Mouse (Mus musculus) intestine, embryonic 16.5 days (tissue): ENCODE measurements at regions not wholly inside any gene's neighbourhood (a gene's known extent, or its start where the extent isn't known, plus 50 kb on each side); places are given as distances from the start of the nearest gene placed in this dataset.

Experiments used
- ATAC-seq: fragments of 200-750 bp; cut with Nextera tagmentation; 2 replicates; pipeline ENCODE4 v1.8.0; 2017; ENCODE audit warnings: moderate TSS enrichment, moderate library complexity
- H3K27ac ChIP-seq: fragments of 300-500 bp; sonication (generic); 2 replicates; pipeline ENCODE4 v1.5.1; 2014; ENCODE audit warnings: mild to moderate bottlenecking, low read length
- H3K27me3 ChIP-seq: fragments of 300-500 bp; sonication (generic); replicated peaks from 2 replicates; pipeline ENCODE4 v1.6.1; 2014; ENCODE audit warnings: low read length, control low read depth, mixed read lengths; ENCODE audit not compliant: control insufficient read depth, insufficient read depth
- H3K36me3 ChIP-seq: fragments of 300-500 bp; sonication (generic); 2 replicates; pipeline ENCODE4 v1.6.1; 2014; ENCODE audit warnings: low read length, control low read depth; ENCODE audit not compliant: control insufficient read depth, insufficient read depth
- H3K4me1 ChIP-seq: fragments of 300-500 bp; sonication (generic); 2 replicates; pipeline ENCODE4 v1.6.1; 2014; ENCODE audit warnings: low read length, control low read depth, mixed read lengths; ENCODE audit not compliant: control insufficient read depth, insufficient read depth
- H3K4me2 ChIP-seq: fragments of 300-500 bp; sonication (generic); 2 replicates; pipeline ENCODE4 v1.6.1; 2014; ENCODE audit warnings: low read depth, low read length, control low read depth
- H3K4me3 ChIP-seq: fragments of 300-500 bp; sonication (generic); 2 replicates; pipeline ENCODE4 v1.5.1; 2014; ENCODE audit warnings: mild to moderate bottlenecking, low read length
- H3K9ac ChIP-seq: fragments of 300-500 bp; sonication (generic); 2 replicates; pipeline ENCODE4 v1.6.1; 2014; ENCODE audit warnings: low read depth, low read length
- H3K9me3 ChIP-seq: fragments of 300-500 bp; sonication (generic); 2 replicates; pipeline ENCODE4 v1.6.1; 2016; ENCODE audit warnings: low read length, control low read depth; ENCODE audit not compliant: control insufficient read depth
- WGBS: fragments of 180-500 bp; shearing (Covaris S2); extraction: QIAGEN DNeasy Blood & Tissue Kit; methylation state at CpG from one replicate; pipeline ENCODE4 v1.1.7; 2014; 5-methylcytosine and 5-hydroxymethylcytosine counted together

- WGBS: 70% methylated on average over 6 of the region's 6 CpGs
- Histone ChIP-seq H3K4me1 (no peaks in the 10 kb centered on the region), H3K9ac (no peak overlapping the region), H3K27me3 (no peaks in the 10 kb centered on the region), H3K36me3 (no peaks in the 10 kb centered on the region), H3K4me2 (no peak overlapping the region), H3K27ac (no peak overlapping the region), H3K4me3 (no peak overlapping the region), H3K9me3 (no peaks in the 10 kb centered on the region)
- no peak for ATAC-seq
Measured at GRCm38 (mm10) chr8:56733318-56733717, 182.4 kb downstream of the Fbxo8 start.

GRCm38 (mm10) chr8:56735021-56735420 lies 184.1 kb downstream of the Fbxo8 start:
- Histone ChIP-seq H3K36me3 (no peaks in the 10 kb centered on the region), H3K9ac (no peak overlapping the region), H3K9me3 (no peaks in the 10 kb centered on the region), H3K4me3 (no peak overlapping the region), H3K27ac (no peak overlapping the region), H3K4me1 (no peaks in the 10 kb centered on the region), H3K4me2 (no peak overlapping the region), H3K27me3 (no peaks in the 10 kb centered on the region)
- WGBS: 60% methylated on average over 2 of the region's 2 CpGs
- ATAC-seq: no peak

- Histone ChIP-seq H3K9me3 (no peaks in the 10 kb centered on the region), H3K4me1 (no peaks in the 10 kb centered on the region), H3K4me3 (no peak overlapping the region), H3K36me3 (no peaks in the 10 kb centered on the region), H3K9ac (no peak overlapping the region), H3K27me3 (no peaks in the 10 kb centered on the region), H3K4me2 (no peak overlapping the region), H3K27ac (no peak overlapping the region)
- ATAC-seq: no peak
- WGBS: 55% methylated on average over 5 of the region's 5 CpGs
Measured at GRCm38 (mm10) chr8:56767034-56767433, 216.1 kb downstream of the Fbxo8 start.

GRCm38 (mm10) chr8:56784441-56784840 lies 233.6 kb downstream of the Fbxo8 start:
- Histone ChIP-seq H3K27ac (no peak overlapping the region), H3K4me1 (no peaks in the 10 kb centered on the region), H3K4me2 (no peak overlapping the region), H3K9me3 (no peaks in the 10 kb centered on the region), H3K4me3 (no peak overlapping the region), H3K27me3 (no peaks in the 10 kb centered on the region), H3K9ac (no peak overlapping the region), H3K36me3 (no peaks in the 10 kb centered on the region)
- peak; percentile 21; the same call in 1 of the 2 replicates for ATAC-seq
- WGBS: 60% methylated on average over 2 of the region's 2 CpGs

GRCm38 (mm10) chr8:56789549-56790270 lies 238.8 kb downstream of the Fbxo8 start:
- Histone ChIP-seq H3K4me3 (no peak overlapping the region), H3K27ac (no peak overlapping the region), H3K4me2 (no peak overlapping the region), H3K27me3 (no peaks in the 10 kb centered on the region), H3K4me1 (no peaks in the 10 kb centered on the region), H3K9ac (no peak overlapping the region), H3K36me3 (no peaks in the 10 kb centered on the region), H3K9me3 (no peaks in the 10 kb centered on the region)
- ATAC-seq: no peak
- WGBS: 80% methylated on average over 2 of the region's 2 CpGs

GRCm38 (mm10) chr8:56832651-56833050 lies 281.8 kb downstream of the Fbxo8 start:
- no peaks in the 10 kb centered on the region for H3K4me1 ChIP-seq
- no peak overlapping the region for H3K9ac ChIP-seq
- no peak for ATAC-seq
- H3K9me3 ChIP-seq: no peaks in the 10 kb centered on the region
- WGBS: 87% methylated on average over 5 of the region's 5 CpGs
- H3K27me3 ChIP-seq: no peaks in the 10 kb centered on the region
- H3K27ac ChIP-seq: no peak overlapping the region
- no peak overlapping the region for H3K4me3 ChIP-seq
- no peak overlapping the region for H3K4me2 ChIP-seq
- no peaks in the 10 kb centered on the region for H3K36me3 ChIP-seq

- Histone ChIP-seq H3K4me2 (no peak overlapping the region), H3K9me3 (no peaks in the 10 kb centered on the region), H3K4me1 (no peaks in the 10 kb centered on the region), H3K36me3 (no peaks in the 10 kb centered on the region), H3K27me3 (no peaks in the 10 kb centered on the region), H3K9ac (no peak overlapping the region), H3K27ac (no peak overlapping the region), H3K4me3 (no peak overlapping the region)
- WGBS: 45% methylated on average over 4 of the region's 4 CpGs
- no peak for ATAC-seq
Measured at GRCm38 (mm10) chr8:56833129-56833528, 282.2 kb downstream of the Fbxo8 start.

GRCm38 (mm10) chr8:56883449-56883848 lies 332.6 kb downstream of the Fbxo8 start:
- no peak overlapping the region for H3K4me2 ChIP-seq
- WGBS: 22% methylated on average over 8 of the region's 8 CpGs

GRCm38 (mm10) chr8:56884195-56884594 lies 333.3 kb downstream of the Fbxo8 start:
- no peak overlapping the region for H3K9ac ChIP-seq
- H3K9me3 ChIP-seq: no peaks in the 10 kb centered on the region
- H3K27me3 ChIP-seq: no peaks in the 10 kb centered on the region
- 14% methylated on average over 1 of the region's 1 CpGs for WGBS
- H3K36me3 ChIP-seq: no peaks in the 10 kb centered on the region
- H3K4me1 ChIP-seq: no peaks in the 10 kb centered on the region
- H3K4me2 ChIP-seq: no peak overlapping the region
- H3K4me3 ChIP-seq: no peak overlapping the region
- ATAC-seq: no peak
- H3K27ac ChIP-seq: no peak overlapping the region

More at GRCm38 (mm10) chr8:56883449-56883848, 332.6 kb downstream of the Fbxo8 start:
- no peak overlapping the region for H3K9ac ChIP-seq
- no peak overlapping the region for H3K27ac ChIP-seq
- H3K9me3 ChIP-seq: no peaks in the 10 kb centered on the region
- no peak overlapping the region for H3K4me3 ChIP-seq
- no peaks in the 10 kb centered on the region for H3K27me3 ChIP-seq
- H3K4me1 ChIP-seq: no peaks in the 10 kb centered on the region
- ATAC-seq: peak; percentile 74
- no peaks in the 10 kb centered on the region for H3K36me3 ChIP-seq

GRCm38 (mm10) chr8:56893638-56894037 lies 342.7 kb downstream of the Fbxo8 start:
- WGBS: 55% methylated on average over 3 of the region's 3 CpGs
- ATAC-seq: no peak

More at GRCm38 (mm10) chr8:56893638-56894037, 342.7 kb downstream of the Fbxo8 start:
- no peak overlapping the region for H3K27ac ChIP-seq
- no peaks in the 10 kb centered on the region for H3K36me3 ChIP-seq
- H3K4me3 ChIP-seq: no peak overlapping the region
- no peaks in the 10 kb centered on the region for H3K27me3 ChIP-seq
- H3K4me1 ChIP-seq: no peaks in the 10 kb centered on the region
- H3K9me3 ChIP-seq: no peaks in the 10 kb centered on the region
- H3K4me2 ChIP-seq: no peak overlapping the region
- no peak overlapping the region for H3K9ac ChIP-seq
